Mouse (Mus musculus) small intestine, adult 2 months (tissue): ENCODE data around the gene Msmp.

ENCODE experiments used
- CTCF ChIP-seq: fragments of 200-500 bp; IDR thresholded peaks from 2 replicates; pipeline ENCODE4 v1.5.1; 2012; ENCODE audit warnings: low read depth, mild to moderate bottlenecking, control low read depth, inconsistent platforms, low read length, moderate library complexity, mixed read lengths; ENCODE audit not compliant: insufficient replicate concordance, insufficient read length; ENCODE audit errors: extremely low read depth
- POLR2A ChIP-seq: fragments of 200-500 bp; IDR thresholded peaks from 2 replicates; pipeline ENCODE4 v1.6.1; 2012; ENCODE audit warnings: low read depth, mild to moderate bottlenecking, control low read depth, inconsistent platforms, low read length, moderate library complexity

GRCm38 (mm10) chr4:43577237-43577881, 6.9 kb downstream of the Msmp start:
- no peak for TF ChIP-seq CTCF
- TF ChIP-seq POLR2A: no peak
